Mouse (Mus musculus) embryonic facial prominence, embryonic 14.5 days (tissue): ENCODE results near the gene Gucy1b1. TPM values are rescaled to one million over a fixed set of nuclear protein-coding genes. Genes with fewer than 3 reads are reported as not detected.

Experiments
- ATAC-seq: fragments of 200-750 bp; cut with Nextera tagmentation; 2 replicates; pipeline ENCODE4 v1.8.0; 2017; ENCODE audit warnings: low read depth, moderate number of reproducible peaks, moderate TSS enrichment
- DNase-seq: peaks from one replicate; pipeline ENCODE4 v3.0.0-alpha.2; 2015; ENCODE audit warnings: low spot score
- H3K27ac ChIP-seq: fragments of 300-500 bp; sonication (generic); replicated peaks from 2 replicates; pipeline ENCODE4 v1.5.1; 2014; ENCODE audit warnings: low read depth, mild to moderate bottlenecking, low read length, moderate library complexity
- H3K27me3 ChIP-seq: fragments of 300-500 bp; sonication (generic); replicated peaks from 2 replicates; pipeline ENCODE4 v1.6.1; 2014; ENCODE audit warnings: low read length; ENCODE audit not compliant: control insufficient read depth, insufficient read depth
- H3K36me3 ChIP-seq: fragments of 300-500 bp; sonication (generic); 2 replicates; pipeline ENCODE4 v1.6.1; 2014; ENCODE audit warnings: low read length, mixed read lengths; ENCODE audit not compliant: control insufficient read depth, insufficient read depth
- H3K4me1 ChIP-seq: fragments of 300-500 bp; sonication (generic); 2 replicates; pipeline ENCODE4 v1.6.1; 2014; ENCODE audit warnings: antibody characterized with exemption, low read length; ENCODE audit not compliant: control insufficient read depth, insufficient read depth
- H3K4me2 ChIP-seq: fragments of 300-500 bp; sonication (generic); 2 replicates; pipeline ENCODE4 v1.6.1; 2014; ENCODE audit warnings: low read depth, mild to moderate bottlenecking, low read length, moderate library complexity, mixed read lengths
- H3K4me3 ChIP-seq: fragments of 300-500 bp; sonication (generic); 2 replicates; pipeline ENCODE4 v1.5.1; 2014; ENCODE audit warnings: low read depth, mild to moderate bottlenecking, low read length
- H3K9ac ChIP-seq: fragments of 300-500 bp; sonication (generic); 2 replicates; pipeline ENCODE4 v1.6.1; 2014; ENCODE audit warnings: low read depth, mild to moderate bottlenecking, low read length, moderate library complexity, mixed read lengths
- H3K9me3 ChIP-seq: fragments of 300-500 bp; sonication (generic); 2 replicates; pipeline ENCODE4 v1.6.1; 2016; ENCODE audit warnings: low read length; ENCODE audit not compliant: control insufficient read depth
- WGBS: fragments of 180-500 bp; shearing (Covaris S2); extraction: QIAGEN DNeasy Blood & Tissue Kit; methylation state at CpG from one replicate; pipeline ENCODE4 v1.1.7; 2014; 5-methylcytosine and 5-hydroxymethylcytosine counted together
- polyA plus RNA-seq: library from polyadenylated mRNA; unstranded; fragments of >200 nt; fragmentation: Nextera tagmentation; extraction: Ambion mirVana; gene quantifications from 2 replicates; pipeline ENCODE4 v1.2.1, GENCODE M21; 2014

The Gucy1b1 gene
- polyA plus RNA-seq, 1 experiment from 2014 or later = 16.3 TPM

DNA sequence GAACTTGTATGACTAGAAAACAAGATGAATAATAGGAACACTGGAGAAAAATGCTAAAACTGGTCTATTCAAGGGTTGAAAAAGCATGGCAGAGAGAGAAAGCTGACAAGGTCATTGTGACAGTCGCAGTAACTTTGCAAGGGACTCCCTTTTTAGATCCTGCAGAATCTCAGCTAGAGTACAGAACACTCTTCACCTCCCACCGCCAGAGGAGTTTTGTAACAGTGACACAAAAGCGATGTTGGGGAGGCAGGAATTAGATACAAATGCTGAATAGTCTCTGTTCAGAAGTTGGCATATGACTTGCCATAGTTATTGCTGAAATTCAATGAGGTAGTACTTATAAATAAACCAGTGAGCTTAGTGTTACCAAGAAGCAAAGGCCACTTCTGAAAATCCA is 51.4 kb downstream of the Gucy1b1 start:
- Histone ChIP-seq H3K9me3 (no peaks in the 10 kb centered on the region), H3K4me3 (no peak overlapping the region), H3K27ac (no peak overlapping the region), H3K36me3 (no peaks in the 10 kb centered on the region), H3K27me3 (no peaks in the 10 kb centered on the region), H3K4me2 (no peak overlapping the region), H3K9ac (no peak overlapping the region), H3K4me1 (no peaks in the 10 kb centered on the region)
- DNase-seq (no peak), ATAC-seq (no peak)
- WGBS = 83% methylated on average over 3 of the region's 3 CpGs

DNA sequence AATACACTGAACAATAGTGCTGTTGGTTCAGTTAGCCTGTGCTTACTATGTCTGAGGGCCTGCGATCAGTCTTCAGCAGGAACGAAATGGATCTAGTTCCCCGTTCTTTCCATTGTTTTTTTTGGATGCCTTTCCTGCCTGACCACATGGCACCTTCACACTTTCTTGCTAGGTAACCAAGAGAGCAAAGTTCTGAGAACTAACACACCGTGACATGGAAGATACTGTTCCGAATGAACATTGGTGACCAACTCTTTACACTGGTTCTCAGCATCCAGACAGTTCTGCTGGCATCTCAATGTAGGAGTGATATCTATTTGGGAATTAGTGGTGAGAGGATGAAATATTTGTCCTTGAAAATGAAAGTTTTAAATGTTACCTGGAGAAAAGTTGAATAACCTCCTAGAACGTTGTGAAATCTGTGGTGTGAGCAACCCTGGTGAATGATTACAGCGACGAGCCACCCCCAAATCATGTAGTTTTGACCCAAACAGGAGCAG is 52.0 kb downstream of the Gucy1b1 start:
- Histone ChIP-seq H3K4me3 (no peak overlapping the region), H3K27me3 (no peaks in the 10 kb centered on the region), H3K4me2 (no peak overlapping the region), H3K27ac (no peak overlapping the region), H3K4me1 (no peaks in the 10 kb centered on the region), H3K36me3 (no peaks in the 10 kb centered on the region), H3K9ac (no peak overlapping the region), H3K9me3 (no peaks in the 10 kb centered on the region)
- DNase-seq (no peak), ATAC-seq (no peak)
- 85% methylated on average over 8 of the region's 8 CpGs for WGBS

DNA sequence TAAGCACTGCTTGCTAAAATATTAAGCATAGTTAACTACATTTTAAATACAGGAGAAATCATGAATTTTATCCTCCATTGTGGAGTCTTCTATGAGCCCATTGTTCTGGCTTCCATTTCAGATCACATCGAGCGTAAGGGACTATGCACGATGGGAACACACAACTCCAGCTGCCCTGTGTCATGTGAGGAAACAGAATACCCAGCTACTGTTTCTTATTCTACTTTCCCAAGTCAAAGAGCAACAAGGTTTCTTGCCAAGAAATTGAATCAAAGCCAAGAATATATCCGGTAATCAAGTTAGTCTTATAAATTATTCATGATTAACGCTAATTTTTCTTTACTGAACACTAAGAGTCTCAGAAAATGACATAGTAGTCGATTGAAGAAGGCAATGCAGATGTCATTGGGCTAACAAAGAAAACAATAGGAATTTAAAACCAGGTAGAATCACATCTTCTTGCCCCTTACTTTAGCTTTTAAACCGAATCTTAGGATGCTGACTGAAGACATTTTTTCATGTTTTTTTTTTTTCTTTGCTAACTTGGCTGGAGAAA is 60.3 kb downstream of the Gucy1b1 start:
- no peaks in the 10 kb centered on the region for H3K4me1 ChIP-seq
- no peaks in the 10 kb centered on the region for H3K36me3 ChIP-seq
- 61% methylated on average over 7 of the region's 7 CpGs for WGBS
- H3K4me3 ChIP-seq = no peak overlapping the region
- no peak overlapping the region for H3K9ac ChIP-seq
- DNase-seq = no peak
- no peak overlapping the region for H3K27ac ChIP-seq
- H3K9me3 ChIP-seq = no peaks in the 10 kb centered on the region
- ATAC-seq = no peak
- no peak overlapping the region for H3K4me2 ChIP-seq
- H3K27me3 ChIP-seq = no peaks in the 10 kb centered on the region

DNA sequence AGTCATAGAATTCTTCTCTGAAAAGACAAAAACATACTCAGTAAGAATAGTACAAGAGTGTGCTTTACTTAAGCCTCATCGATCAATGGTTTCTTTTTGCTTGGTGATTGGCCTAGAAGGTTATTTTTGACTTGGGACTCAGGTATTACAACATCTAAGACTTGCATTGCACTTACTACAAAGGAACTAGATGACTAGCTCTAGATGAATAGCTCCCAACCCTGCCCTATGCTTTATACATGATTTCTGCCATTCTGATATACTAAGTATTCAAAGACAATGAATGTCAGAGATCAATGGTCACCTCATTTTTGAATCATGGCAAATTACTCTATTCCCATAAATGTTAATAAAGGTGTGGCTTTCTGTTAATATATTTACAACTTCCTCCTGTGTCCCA is 67.5 kb downstream of the Gucy1b1 start:
- Histone ChIP-seq H3K9me3 (no peaks in the 10 kb centered on the region), H3K4me3 (no peak overlapping the region), H3K9ac (no peak overlapping the region), H3K27me3 (no peaks in the 10 kb centered on the region), H3K27ac (no peak overlapping the region), H3K36me3 (no peaks in the 10 kb centered on the region), H3K4me1 (no peaks in the 10 kb centered on the region), H3K4me2 (no peak overlapping the region)
- DNase-seq = no peak
- ATAC-seq = no peak
- 95% methylated on average over 1 of the region's 1 CpGs for WGBS

DNA sequence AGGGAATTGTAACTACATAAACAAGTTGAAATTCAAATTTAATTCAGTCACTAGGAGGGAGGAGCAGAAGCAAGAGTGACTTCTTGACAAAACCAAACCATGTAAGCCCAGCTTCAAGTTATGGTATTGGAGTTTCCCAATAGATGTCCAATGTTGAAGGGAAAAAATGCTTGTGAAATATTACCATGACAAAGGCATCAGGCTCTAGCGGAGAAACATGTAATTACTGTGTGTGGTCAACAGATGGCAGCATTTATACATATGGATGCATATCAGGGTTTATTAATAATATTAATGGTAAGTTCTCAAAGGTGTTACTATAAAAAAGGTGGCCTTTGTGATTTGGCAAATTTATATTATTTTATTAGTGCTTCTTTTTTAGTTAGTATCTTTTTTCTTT is 78.5 kb downstream of the Gucy1b1 start:
- H3K4me1 ChIP-seq = no peaks in the 10 kb centered on the region
- H3K9ac ChIP-seq = no peak overlapping the region
- H3K36me3 ChIP-seq = no peaks in the 10 kb centered on the region
- H3K4me2 ChIP-seq = no peak overlapping the region
- no peaks in the 10 kb centered on the region for H3K9me3 ChIP-seq
- H3K27ac ChIP-seq = no peak overlapping the region
- 0% methylated on average over 1 of the region's 1 CpGs for WGBS
- ATAC-seq = no peak
- peak; percentile 58 for DNase-seq
- no peaks in the 10 kb centered on the region for H3K27me3 ChIP-seq
- no peak overlapping the region for H3K4me3 ChIP-seq

DNA sequence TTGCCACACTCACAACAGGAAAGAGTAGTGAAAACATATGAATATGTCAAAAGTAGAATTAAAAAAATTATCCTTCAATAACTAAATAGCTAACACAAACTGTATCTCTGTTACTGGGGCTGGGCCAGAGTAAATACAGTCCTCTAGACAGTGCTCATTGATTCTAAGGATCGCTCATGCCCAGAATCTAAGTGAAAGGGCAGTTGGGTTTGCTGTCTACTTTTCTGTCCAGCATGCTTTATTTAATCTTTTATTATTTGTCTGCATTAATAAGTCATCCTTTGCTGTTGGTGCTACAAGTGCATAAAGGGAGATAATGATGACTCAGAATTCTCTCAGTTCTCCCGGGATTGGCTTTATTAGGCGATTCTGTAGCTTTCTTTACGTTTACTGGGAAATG is 79.1 kb downstream of the Gucy1b1 start:
- WGBS = 45% methylated on average over 4 of the region's 4 CpGs
- H3K36me3 ChIP-seq = no peaks in the 10 kb centered on the region
- no peak overlapping the region for H3K9ac ChIP-seq
- no peak overlapping the region for H3K27ac ChIP-seq
- no peaks in the 10 kb centered on the region for H3K4me1 ChIP-seq
- DNase-seq (no peak), ATAC-seq (no peak)
- H3K27me3 ChIP-seq = no peaks in the 10 kb centered on the region
- H3K4me3 ChIP-seq = no peak overlapping the region
- H3K4me2 ChIP-seq = no peak overlapping the region
- H3K9me3 ChIP-seq = no peaks in the 10 kb centered on the region

DNA sequence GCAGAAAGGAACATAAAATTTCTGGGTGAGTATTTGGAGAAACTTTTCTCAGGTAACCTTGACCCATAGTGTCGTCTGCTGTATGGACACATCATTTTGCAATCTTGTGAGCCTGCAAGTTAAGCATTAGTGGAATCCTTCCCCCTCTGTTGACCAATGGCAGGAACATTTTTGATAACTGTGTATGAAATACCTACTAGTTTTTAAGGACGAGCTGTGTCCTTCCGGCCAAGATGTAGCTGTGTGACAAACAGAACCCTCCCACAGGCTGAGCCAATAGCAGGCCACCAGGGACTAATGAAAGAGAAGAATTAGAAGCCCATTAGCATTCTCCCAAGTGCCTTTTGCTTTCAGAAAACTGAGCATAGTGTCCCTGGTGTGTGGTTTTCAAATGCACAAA is 84.0 kb downstream of the Gucy1b1 start:
- peaks cover 4% of the 10 kb centered on the region; the same call in 1 of the 2 replicates for H3K4me1 ChIP-seq
- H3K9me3 ChIP-seq = no peaks in the 10 kb centered on the region
- H3K4me3 ChIP-seq = no peak overlapping the region
- ATAC-seq (no peak), DNase-seq (no peak)
- no peaks in the 10 kb centered on the region for H3K36me3 ChIP-seq
- no peak overlapping the region for H3K4me2 ChIP-seq
- H3K27me3 ChIP-seq = no peaks in the 10 kb centered on the region
- 75% methylated on average over 3 of the region's 3 CpGs for WGBS
- H3K9ac ChIP-seq = no peak overlapping the region
- H3K27ac ChIP-seq = no peak overlapping the region

DNA sequence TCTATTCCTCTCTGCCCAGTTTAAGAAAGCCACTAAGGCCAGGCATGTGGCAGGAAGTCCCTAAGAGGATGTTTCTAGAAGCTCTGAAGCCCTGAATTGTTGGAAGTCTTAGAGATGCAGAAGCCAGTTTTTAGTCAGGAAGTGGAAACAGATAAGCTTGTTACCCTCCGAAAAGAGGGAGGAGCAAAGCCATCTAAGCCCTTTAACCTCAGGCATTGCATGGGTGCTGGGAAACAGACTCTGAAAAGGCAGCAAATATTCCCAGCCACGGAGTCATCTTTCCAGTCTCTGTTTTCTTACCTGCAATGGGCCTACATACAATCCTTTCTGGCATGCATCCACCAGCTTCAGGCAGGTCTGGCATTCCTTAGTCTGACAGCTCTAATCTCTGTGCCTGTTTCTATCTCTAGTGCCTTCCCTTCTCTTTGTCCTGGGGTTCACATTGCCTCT is 84.8 kb downstream of the Gucy1b1 start:
- no peaks in the 10 kb centered on the region for H3K36me3 ChIP-seq
- H3K9ac ChIP-seq = no peak overlapping the region
- H3K27me3 ChIP-seq = no peaks in the 10 kb centered on the region
- ATAC-seq (no peak; the same call in 1 of the 2 replicates), DNase-seq (peak; percentile 53)
- no peaks in the 10 kb centered on the region for H3K9me3 ChIP-seq
- no peak overlapping the region for H3K27ac ChIP-seq
- peaks cover 4% of the 10 kb centered on the region; the same call in 1 of the 2 replicates for H3K4me1 ChIP-seq
- H3K4me3 ChIP-seq = no peak overlapping the region
- 23% methylated on average over 2 of the region's 2 CpGs for WGBS
- no peak overlapping the region for H3K4me2 ChIP-seq

DNA sequence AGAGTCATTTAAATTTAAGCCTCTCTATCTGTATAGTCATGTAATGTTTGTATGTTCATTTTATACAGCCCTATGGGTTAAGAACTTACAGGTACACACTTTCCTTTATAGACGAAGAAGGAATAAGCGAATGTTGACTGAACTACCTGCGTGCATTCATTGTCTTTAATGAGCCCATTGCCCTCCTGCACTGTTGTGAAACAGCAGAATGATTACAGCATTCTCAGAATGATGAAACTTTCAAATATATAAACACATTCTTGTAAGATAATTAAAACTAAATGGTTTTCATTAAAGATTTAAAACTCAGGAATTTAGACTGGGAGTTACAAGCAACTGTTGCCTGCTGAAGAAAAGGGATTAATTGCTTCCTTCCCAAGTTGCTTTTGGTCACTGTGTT is 86.9 kb downstream of the Gucy1b1 start:
- Histone ChIP-seq H3K36me3 (no peaks in the 10 kb centered on the region), H3K27me3 (no peaks in the 10 kb centered on the region), H3K4me1 (peaks cover 4% of the 10 kb centered on the region; the same call in 1 of the 2 replicates), H3K27ac (no peak overlapping the region), H3K9me3 (no peaks in the 10 kb centered on the region), H3K4me2 (no peak overlapping the region), H3K4me3 (no peak overlapping the region), H3K9ac (no peak overlapping the region)
- WGBS = 89% methylated on average over 3 of the region's 3 CpGs
- DNase-seq (no peak), ATAC-seq (no peak)
